In the genomic region with DNA sequence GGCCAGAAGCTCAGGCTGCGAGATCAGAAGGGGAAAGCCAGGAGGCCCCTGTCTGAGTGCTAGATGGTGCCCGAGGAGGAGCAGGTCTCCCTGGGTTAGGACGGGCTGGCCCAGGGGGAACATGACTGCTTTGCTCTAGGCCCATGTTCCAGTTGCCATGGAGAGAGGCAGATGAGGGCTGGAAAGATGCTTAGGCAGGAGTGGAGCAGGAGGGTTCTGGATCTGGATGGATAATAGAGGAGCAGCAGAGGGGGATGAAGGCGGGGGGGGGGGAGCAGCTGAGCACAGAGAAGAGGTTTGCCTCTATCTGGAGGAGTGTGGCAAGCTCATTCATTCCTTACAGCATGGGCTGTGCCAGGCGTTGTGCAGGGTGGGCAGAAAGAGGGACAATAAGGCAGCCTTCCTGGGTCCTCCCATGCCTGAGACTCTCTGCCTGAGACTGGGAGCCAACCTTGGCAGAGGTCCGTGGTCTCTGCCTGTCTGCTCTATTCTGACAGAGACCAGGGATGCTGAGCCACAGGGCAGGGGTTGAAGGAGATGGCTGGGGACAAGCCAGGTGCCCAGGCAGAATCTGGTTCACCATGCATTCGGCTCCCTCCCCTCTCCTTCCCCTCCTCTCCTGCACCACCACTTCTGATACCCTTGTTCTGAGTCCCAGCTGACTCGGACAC, we compare ENCODE assay signal across 14 mouse cellular contexts.
DNase-seq lines count a peak whose midpoint lies in the region; ATAC-seq lines count a peak whose summit lies in the region.
"Had no signal": no experiment of that assay in that cellular context is flagged by ENCODE, and none has a peak within 500 bp of the region (broad histone marks: within the 10 kb centered on the region; RNA-seq: fewer than 3 reads in every experiment).

No protein-coding gene starts in this region.

- no peaks in the 10 kb centered on the region for H3K27me3 ChIP-seq in kidney, embryonic 15.5 days
- no peaks in the 10 kb centered on the region for H3K27me3 ChIP-seq in forebrain, embryonic 15.5 days
- no peaks in the 10 kb centered on the region for H3K27me3 ChIP-seq in intestine, embryonic 14.5 days (replicated peaks; ENCODE audit: control insufficient read depth, insufficient read depth, low read length)
- H3K27me3 ChIP-seq in midbrain, embryonic 15.5 days (replicated peaks) = no peaks in the 10 kb centered on the region
- H3K27me3 ChIP-seq: limb, embryonic 15.5 days had no signal

- DNase-seq in kidney, adult 11 months = no peak
- DNase-seq in intestine, embryonic 14.5 days (ENCODE audit: low spot score) = no peak
- DNase-seq in urinary bladder, postnatal 25 days (ENCODE audit: low spot score) = no peak
- no peak for DNase-seq in right cerebral cortex, postnatal 14 days
- DNase-seq: cerebellum, adult 9-10 months; kidney, postnatal 14 days; lung, adult 2 months; right cerebral cortex, postnatal 4 days; thymus, postnatal 4 days had no signal

- ATAC-seq in kidney, embryonic 15.5 days (replicated peaks; ENCODE audit: low FRiP score) = no peak
- 0 out of 2 replicates have a peak, but pooled peaks have one; percentile 9 for ATAC-seq in forebrain, embryonic 15.5 days (replicated peaks)
- ATAC-seq in intestine, embryonic 14.5 days (replicated peaks; ENCODE audit: low FRiP score, low TSS enrichment, low read depth) = no peak
- ATAC-seq in midbrain, embryonic 15.5 days (replicated peaks) = peak; percentile 18; the same call in 1 of the 2 replicates
- no peak for ATAC-seq in monocyte, adult 5-6 weeks (replicated peaks; ENCODE audit: insufficient number of reproducible peaks, low FRiP score, low TSS enrichment, poor library complexity, severe bottlenecking)

- 62% methylated on average over 8 of the region's 8 CpGs for WGBS in kidney, embryonic 15.5 days
- WGBS in forebrain, embryonic 15.5 days = 58% methylated on average over 8 of the region's 8 CpGs
- 67% methylated on average over 7 of the region's 8 CpGs for WGBS in intestine, embryonic 14.5 days
- 56% methylated on average over 7 of the region's 8 CpGs for WGBS in midbrain, embryonic 15.5 days

- H3K4me1 ChIP-seq in kidney, embryonic 15.5 days = peaks cover 74% of the 10 kb centered on the region
- H3K4me1 ChIP-seq in forebrain, embryonic 15.5 days = peaks cover 40% of the 10 kb centered on the region
- peaks cover 34% of the 10 kb centered on the region for H3K4me1 ChIP-seq in intestine, embryonic 14.5 days (replicated peaks; ENCODE audit: control insufficient read depth, insufficient read depth, low read length)
- H3K4me1 ChIP-seq in midbrain, embryonic 15.5 days = peaks cover 44% of the 10 kb centered on the region

- no peak overlapping the region for H3K9ac ChIP-seq in kidney, embryonic 15.5 days
- no peak overlapping the region for H3K9ac ChIP-seq in forebrain, embryonic 15.5 days (replicated peaks)
- H3K9ac ChIP-seq in intestine, embryonic 14.5 days (ENCODE audit: low read length) = no peak overlapping the region
- H3K9ac ChIP-seq in midbrain, embryonic 15.5 days = no peak overlapping the region
- H3K9ac ChIP-seq: limb, embryonic 15.5 days had no signal

- H3K27ac ChIP-seq in kidney, embryonic 15.5 days = peak overlapping the region; percentile 86
- H3K27ac ChIP-seq in forebrain, embryonic 15.5 days (replicated peaks) = no peak overlapping the region
- peak overlapping the region; percentile 60 for H3K27ac ChIP-seq in intestine, embryonic 14.5 days (ENCODE audit: low read depth)
- H3K27ac ChIP-seq in midbrain, embryonic 15.5 days = 0 out of 2 replicates have a peak overlapping the region, but pooled peaks have one; percentile 28
- H3K27ac ChIP-seq: limb, embryonic 15.5 days had no signal

- no peaks in the 10 kb centered on the region for H3K36me3 ChIP-seq in kidney, embryonic 15.5 days
- H3K36me3 ChIP-seq in forebrain, embryonic 15.5 days = no peaks in the 10 kb centered on the region
- no peaks in the 10 kb centered on the region for H3K36me3 ChIP-seq in intestine, embryonic 14.5 days (ENCODE audit: control insufficient read depth, insufficient read depth, low read length)
- H3K36me3 ChIP-seq in midbrain, embryonic 15.5 days (replicated peaks) = no peaks in the 10 kb centered on the region
- H3K36me3 ChIP-seq: limb, embryonic 15.5 days had no signal

- no peak overlapping the region for H3K4me2 ChIP-seq in kidney, embryonic 15.5 days
- H3K4me2 ChIP-seq in forebrain, embryonic 15.5 days (replicated peaks) = no peak overlapping the region
- H3K4me2 ChIP-seq in intestine, embryonic 14.5 days (ENCODE audit: low read length) = no peak overlapping the region
- no peak overlapping the region for H3K4me2 ChIP-seq in midbrain, embryonic 15.5 days
- H3K4me2 ChIP-seq: limb, embryonic 15.5 days had no signal

- H3K4me3 ChIP-seq in kidney, embryonic 15.5 days (replicated peaks) = no peak overlapping the region
- H3K4me3 ChIP-seq in forebrain, embryonic 15.5 days = no peak overlapping the region
- no peak overlapping the region for H3K4me3 ChIP-seq in intestine, embryonic 14.5 days (ENCODE audit: low read depth, low read length)
- H3K4me3 ChIP-seq in midbrain, embryonic 15.5 days = no peak overlapping the region
- H3K4me3 ChIP-seq: limb, embryonic 15.5 days had no signal

- no peaks in the 10 kb centered on the region for H3K9me3 ChIP-seq in kidney, embryonic 15.5 days (replicated peaks)
- H3K9me3 ChIP-seq in forebrain, embryonic 15.5 days = no peaks in the 10 kb centered on the region
- H3K9me3 ChIP-seq in intestine, embryonic 14.5 days (ENCODE audit: control insufficient read depth, low read length) = no peaks in the 10 kb centered on the region
- no peaks in the 10 kb centered on the region for H3K9me3 ChIP-seq in midbrain, embryonic 15.5 days
- H3K9me3 ChIP-seq: limb, embryonic 15.5 days had no signal

Comparison
In these comparisons a context has a peak if more than half of its experiments do, and no peak if none do; other contexts are left out.
1. ATAC-seq: peak in forebrain, embryonic 15.5 days (single experiment) and midbrain, embryonic 15.5 days (single experiment); none in kidney, embryonic 15.5 days (single experiment), intestine, embryonic 14.5 days (single experiment) and monocyte, adult 5-6 weeks (single experiment).